Mouse (Mus musculus) hematopoietic stem cell, adult 5-6 weeks (primary cell): ENCODE measurements around the gene Sipa1l3. TPM values are rescaled to one million over a fixed set of nuclear protein-coding genes. Genes with fewer than 3 reads are reported as not detected.

ENCODE experiments used
- ATAC-seq, 2 experiments: fragments of 125-278 bp in 1 of 2; replicated peaks in 1 of 2; 2 replicates each; pipeline ENCODE4 v1.8.0; 2016 to 2017; ENCODE audit warnings: inconsistent platforms in 2 of 2, mild to moderate bottlenecking in 2 of 2, moderate number of reproducible peaks in 2 of 2, low read depth in 1 of 2, moderate TSS enrichment in 1 of 2; ENCODE audit not compliant: low FRiP score in 2 of 2, poor library complexity in 2 of 2, severe bottlenecking in 2 of 2, insufficient read depth in 1 of 2, low TSS enrichment in 1 of 2
- total RNA-seq: library from RNA; stranded (forward); fragments of 172-1452, 232-1000 nt; gene quantifications from 2 replicates; pipeline ENCODE4 v1.2.3, GENCODE M21; 2017

Sipa1l3 gene
- total RNA-seq, 1 experiment from 2014 or later = 15.5 TPM

DNA sequence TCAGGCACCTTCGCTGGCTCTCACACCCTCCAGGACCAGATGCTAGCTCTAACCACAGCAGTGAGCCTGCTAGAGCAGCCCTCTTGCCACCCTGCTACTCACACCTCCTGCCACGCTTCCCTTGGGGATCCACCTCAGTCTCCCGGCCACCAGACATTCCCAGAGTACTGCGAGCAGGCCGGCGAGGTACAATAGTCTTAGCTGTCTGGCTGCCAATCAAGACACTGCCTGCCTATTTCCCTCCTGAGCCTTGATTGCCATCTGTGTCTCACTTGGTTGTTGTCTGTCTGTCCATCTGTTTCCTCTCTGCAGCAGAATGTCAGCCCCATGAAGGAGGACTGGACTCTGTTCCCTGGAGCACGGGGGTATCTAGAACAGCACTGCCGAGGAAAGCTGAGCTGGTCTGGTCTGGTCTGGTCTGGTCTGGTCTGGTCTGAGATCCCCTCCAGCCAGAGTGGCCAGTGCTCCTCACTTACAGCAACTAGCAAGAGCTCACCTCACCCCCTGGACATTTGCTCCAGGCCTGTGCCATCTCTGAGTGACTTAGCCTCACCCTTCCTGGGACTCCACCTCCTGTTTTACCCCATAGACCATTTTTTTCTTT lies 175.8 kb downstream of the Sipa1l3 start:
- ATAC-seq = no peak

DNA sequence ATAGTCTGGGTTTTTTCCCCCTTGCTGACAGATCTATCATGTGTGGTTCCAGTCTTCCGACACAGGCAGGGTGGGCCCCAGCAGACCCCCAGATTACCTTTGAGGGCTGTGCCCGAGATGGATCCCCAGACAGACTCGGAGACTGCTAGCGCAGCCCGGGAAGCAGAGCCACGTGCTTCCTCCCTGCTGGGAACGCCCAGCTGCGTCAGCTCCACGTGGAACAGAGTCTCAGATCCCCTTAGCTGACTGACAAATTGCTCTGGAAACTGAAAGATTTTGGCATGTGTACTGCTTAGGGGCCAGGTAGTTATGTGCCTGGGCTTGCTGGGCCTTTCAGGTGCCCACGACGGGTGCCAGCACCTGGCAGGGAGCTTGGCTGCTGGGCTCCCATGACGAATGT lies 176.7 kb downstream of the Sipa1l3 start:
- ATAC-seq = no peak

DNA sequence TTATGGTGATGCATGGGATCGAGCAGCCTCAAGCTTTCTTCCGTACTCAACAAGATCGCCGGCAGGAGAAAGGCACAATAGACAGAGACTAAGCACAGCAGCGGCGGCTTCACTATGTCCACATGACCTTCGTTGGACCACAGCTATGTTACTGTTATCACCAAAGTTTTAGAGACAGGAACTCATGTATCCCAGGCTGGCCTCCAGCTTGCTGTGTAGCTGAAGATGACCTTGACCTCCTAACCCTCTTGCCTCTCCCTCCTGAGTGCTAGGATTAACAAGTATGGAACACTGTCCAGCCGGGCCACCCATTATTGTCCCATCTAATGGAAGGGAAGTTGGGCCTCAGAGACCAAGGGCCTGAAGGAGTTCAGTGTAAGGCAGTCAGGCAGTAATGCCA lies 177.6 kb downstream of the Sipa1l3 start:
- ATAC-seq = no peak

DNA sequence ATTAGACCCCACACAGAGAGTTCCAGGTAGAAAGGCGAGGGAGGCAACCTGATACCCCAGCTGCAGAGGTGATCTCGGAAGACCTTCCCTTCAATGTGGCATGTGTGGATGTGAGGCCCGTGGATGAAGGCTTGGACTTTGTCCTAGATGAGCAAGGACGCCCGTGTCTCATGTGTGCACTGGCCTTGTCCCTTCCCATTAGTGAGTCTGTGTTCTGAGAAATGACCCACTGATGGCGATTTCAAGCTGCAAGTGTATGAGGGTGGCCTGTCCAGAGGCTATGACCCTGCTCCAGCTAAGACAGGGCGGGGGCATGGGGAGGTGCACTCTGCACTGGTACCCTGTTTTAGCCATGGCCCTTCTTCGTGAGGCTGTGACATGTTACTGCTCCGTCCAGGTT lies 178.2 kb downstream of the Sipa1l3 start:
- ATAC-seq = no peak

DNA sequence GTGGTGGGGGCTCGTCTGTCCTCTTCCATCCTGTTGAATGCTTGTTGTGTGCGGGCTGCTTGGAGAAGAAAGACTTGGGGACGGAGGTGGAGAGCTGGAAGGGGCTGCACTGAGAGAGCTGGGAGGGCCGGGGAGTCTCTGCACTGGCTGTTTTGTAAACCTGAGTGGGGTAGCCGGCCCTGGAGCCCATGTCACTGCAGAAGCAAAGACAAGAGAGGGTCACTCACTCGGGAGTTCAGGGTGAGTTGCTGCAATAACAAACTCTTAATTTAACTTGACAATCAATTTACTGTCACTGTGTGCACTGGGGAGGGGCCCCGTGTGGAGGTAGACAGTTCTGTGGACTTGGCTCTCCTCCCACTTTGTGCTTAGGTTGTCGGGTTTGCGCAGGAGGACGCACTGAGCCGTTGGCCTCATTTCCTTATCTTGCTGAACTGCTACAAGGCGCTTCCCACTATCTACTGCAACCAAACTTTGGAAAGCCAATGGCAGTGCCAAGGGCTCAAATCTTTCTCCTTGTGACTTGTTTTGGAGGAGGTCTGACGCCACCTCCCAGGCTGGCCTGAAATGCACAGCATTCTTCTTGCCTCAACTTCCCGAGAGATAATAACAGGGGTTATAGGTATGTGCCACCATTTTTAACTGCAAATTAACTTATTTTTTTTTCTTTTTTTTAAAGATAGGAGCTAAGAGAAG lies 179.3 kb downstream of the Sipa1l3 start:
- peak; percentile 33 to 42; a peak in 1 of 4 replicates for ATAC-seq

DNA sequence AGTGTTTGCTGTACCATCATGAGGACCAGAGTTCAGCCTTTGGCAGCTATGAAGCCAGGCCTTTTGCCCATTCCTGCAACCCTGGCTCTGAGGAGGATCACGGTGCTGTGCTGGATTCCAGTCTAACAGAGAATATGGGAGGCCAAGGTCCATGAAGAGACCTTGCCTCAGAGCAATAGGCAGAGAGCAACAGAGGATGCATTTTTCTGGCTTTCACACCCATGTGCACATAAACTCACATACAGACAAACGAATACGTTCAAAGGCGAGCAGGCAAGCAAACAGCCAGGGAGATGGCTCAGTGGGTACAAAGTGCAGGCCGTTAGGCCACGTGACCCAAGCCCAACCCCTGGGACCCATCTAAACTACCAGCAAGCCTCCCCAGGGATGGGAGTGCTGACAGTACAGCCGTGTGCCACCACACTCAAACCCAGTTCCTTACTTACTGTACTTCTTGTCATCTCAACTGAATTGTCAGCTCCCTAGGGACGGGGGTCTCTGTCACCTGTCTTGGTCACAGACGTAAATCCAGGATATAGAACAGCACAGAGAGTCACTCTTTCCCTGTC lies 180.0 kb downstream of the Sipa1l3 start:
- no peak for ATAC-seq

DNA sequence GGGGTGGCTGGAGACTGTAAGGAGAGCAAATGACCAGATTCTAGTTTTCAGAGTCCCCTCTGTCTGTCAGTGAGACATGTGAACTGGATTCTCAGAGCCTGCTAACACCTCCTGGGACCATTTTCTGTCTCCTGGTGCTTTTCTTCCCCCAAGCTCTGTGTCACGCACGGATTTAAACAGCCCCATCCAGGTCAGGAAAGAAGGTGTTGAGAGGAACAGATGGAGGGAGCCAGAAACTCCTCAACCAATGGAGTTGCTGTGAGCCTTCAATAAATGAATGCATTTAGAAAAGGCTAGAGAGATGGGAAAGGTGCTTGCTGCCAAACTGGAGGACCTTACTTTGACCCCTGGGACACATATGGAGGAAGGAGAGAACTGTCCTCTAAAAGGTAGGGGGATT lies 180.7 kb downstream of the Sipa1l3 start:
- no peak for ATAC-seq

DNA sequence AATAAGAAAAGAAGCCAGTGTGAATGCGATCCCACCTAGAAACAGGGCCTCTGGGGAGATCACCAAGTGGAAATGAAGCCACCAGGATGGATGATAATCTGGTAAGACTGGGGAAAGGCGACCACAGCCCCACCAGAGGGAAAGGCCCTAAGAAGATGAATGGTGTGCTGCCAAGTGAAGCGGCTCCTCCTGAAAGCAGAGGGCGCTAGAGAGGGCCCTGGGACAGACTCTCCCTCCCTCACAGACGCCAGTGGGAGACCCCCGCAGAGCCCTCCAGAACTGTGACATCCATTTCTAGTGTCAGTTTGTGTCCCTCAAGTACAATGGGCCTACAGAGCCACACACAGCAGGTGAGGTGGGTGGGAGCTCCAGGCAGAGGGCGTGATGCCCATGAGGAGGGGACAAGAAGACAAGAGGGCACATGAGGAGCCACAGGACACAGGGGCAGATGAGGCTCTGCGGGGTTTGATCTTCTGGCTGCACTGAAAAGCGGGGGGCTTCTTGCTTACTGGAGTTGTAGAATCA lies 181.6 kb downstream of the Sipa1l3 start:
- ATAC-seq = no peak

DNA sequence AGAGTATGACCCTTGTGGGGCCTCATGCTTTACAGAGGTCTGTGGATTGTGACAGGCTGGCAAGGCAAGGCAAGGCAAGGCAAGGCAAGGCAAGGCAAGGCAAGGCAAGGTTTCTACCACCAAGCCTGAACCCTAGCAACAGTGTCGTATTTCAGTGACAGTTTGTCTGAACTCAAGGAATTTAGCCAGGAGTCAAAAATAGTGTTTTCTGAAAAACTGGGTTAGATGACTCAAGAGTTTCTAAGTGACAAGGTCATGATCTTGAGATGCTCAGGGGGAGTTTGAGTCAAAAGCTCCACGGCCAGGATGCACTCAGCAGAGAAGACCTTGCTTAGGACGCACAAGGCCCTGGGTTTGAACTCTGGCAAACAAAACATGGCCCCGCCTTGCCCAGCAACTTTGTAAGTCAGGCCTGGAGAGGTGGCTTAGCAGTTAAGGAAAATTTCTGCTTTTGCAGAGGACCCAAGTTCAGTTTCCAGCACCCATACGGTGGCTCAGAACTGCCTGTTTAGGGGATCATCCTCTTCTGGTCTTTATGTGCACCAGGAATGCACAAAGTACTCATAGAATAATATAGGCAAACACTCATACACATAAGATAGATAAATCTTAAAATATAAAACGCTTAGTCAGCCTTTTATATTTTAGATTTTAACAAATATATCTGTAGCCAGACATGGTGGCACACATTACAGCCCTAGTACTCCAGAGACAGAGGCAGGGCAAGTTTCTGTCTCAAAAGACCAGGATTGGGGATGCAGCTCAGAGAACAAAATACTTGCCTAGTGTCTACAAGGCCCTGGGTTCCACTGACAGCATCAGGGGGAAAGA lies 182.4 kb downstream of the Sipa1l3 start:
- ATAC-seq = no peak

DNA sequence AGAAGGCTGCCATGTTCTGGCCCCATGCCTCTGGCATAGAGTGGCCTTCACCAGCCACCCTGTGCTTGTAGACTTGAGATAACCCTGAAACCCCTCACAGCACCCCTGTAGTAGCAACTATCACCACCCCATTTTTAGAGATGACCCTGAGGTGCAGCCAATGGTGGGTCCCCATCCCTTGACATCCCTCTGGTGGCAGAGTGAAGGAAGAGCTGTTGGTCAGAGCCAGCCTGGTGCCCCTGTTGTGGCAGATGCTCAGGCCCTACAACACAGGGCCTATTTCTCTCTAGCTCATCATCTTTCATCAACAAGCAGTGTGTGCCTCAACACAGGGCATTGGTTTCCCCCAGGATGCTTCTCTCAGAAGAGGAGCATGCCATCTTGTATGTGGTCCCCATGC lies 183.2 kb downstream of the Sipa1l3 start:
- ATAC-seq = no peak

DNA sequence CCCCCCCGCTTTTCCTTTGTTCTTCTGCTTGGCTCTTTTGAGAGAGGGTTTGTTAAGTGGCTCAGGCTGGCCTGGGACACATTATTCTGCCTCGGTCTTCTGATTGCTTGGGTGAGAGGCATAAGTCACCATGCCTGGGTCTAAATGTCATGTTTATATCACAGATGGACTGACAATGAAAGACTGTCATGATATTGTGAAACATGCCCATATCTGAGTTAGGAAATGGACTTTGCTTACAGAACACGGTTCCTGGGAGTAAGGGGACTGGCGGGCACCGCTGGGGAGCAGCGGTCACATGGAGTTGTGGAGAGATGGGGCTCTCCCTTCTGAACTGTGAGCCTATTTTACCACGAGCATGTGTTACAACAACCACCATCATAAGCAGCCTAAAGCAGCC lies 184.3 kb downstream of the Sipa1l3 start:
- no peak for ATAC-seq

DNA sequence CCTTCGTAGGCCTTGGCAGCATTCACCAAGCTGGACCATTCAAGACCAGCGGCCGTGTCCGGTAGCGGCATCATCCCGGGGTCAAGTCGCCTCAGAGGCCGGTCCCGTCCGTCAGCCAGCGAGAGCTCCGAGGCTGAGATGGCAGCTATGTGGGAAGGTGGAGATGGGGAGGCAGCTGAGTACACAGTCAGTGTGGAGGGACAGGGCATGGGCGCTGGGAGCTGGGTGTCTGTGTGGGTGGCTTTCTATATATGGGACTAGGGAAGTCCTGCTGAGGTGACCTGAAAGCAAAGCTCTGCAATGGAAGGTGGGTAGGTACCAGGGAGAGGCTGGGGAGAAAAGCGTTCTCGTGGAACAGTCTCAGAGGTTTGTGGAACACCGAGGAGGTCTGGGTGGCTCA lies 189.5 kb downstream of the Sipa1l3 start:
- no peak for ATAC-seq

DNA sequence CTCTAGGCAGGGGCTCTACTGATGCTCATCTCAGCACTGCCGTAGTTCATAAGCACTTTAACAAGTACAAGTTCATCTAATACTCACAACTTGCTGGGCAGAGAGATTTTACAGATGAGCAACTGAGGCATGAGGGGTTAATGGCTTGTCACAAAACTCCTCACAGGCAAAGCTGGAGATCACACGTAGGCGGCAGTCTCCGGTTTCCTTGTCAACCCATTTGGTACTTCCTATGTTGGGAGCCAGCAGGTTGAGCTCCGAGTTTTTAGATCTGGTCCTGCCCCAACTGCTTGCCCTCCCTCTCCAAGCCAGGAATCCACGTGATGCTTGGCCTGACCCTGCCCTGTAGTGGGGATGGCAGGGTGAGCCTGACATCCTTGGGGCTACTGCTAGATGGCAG lies 191.4 kb downstream of the Sipa1l3 start:
- ATAC-seq = no peak

DNA sequence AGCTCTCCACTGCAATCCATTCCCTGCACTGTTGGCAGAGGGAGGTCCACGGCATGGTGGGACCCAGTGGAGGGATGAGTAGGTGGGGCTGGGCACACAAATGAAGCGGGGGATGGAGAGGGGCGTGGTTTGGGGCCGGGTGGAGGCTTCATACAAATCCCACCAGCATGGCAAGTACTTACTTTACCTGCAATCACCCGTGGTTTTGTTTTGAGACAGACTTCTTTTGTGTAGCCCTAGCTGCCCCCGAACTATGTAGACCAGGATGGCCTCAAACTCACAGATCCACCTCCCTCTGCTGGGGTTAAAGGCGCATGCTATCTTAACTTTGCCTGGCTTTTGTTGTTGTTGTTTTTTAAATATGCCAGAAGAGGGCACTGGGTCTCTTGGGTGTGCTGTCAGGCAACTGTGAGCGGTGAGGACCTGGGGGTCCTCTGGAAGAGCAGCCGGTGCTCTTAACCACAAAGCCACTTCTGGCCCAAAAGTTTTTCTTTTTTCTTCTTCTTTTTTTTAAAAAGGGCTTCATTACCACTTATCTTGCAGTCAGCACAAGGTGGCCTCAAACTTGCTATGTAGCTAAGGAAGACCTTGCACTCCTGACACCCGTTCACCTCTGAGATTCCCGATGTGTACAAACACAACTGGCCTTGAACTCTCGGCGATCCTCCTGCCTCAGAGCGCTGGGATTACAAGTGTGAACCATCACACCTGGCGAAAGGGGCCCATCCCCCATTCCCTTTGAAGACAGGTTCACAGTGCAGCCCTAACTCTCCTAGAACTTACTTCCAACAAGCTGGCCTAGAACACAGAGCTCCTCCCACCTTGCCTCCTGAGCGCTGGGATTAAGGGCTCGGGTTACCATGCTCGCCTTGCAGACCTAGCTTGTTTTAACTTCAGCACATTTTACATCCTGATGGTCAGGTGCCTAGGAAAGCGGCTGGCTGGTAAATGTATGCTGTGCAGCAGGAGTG lies 198.8 kb downstream of the Sipa1l3 start:
- ATAC-seq = peak; percentile 16 to 39; a peak in 3 of 4 replicates

DNA sequence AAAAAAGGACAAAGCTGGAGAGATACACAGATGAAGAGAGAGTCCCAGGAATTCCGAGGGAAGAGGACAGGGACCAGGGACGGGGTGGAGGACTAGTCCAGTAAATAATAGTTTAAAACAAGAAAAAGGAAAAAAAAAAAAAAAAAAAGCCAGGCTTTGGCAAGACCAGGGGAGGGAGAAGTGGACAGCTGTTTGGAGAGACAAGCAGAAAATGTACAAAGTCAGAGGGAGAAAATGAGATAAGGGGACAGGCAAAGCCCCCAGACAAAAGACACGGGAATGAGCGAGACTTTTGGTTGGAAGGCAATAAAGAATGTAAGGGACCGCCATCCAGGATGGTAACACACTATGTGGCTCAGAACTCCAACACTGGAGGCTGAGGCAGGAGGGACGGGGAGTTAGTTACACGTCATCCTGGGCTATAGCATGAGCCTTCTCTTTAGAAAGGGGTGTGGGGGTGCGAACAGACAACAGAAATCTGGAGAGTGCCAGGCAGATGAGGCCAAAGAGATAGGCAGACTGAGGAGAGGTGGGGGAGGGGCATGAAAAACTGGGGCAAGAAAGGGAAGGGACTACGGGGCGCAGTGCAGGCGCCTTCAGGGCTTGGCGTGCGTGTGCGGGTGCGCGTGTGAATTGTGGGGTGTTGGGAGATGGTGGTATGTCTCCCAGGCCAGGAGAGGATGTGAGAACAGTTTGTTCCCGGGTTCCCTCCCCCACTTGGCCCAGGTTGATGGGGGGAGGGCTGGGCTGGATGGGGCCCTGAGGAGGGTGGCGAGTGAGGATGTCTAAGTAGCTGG lies 200.1 kb downstream of the Sipa1l3 start:
- 0 out of 4 replicates have a peak, but pooled peaks of 1 of the 2 experiments have one; percentile 2 for ATAC-seq

DNA sequence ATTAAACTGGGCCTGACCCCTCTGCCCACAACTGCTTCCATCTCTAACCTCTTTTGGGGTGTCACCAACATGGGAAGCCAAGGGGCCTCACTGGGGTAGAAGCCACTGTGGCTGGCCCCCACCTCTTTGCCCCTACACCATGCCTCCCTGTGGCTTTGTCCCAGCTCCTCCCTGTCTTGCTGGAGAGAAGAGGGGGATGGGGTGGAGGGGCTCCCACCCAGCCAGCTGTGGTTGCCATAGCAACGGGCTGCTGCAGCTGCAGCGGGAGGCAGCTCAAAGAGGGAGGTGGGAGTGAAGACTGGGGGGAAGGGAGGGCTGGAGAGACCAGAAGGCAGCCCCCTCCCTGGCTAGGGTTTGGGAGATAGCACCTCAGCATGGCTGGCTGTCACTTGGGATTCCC lies 200.9 kb downstream of the Sipa1l3 start:
- ATAC-seq = no peak
